Mouse (Mus musculus): ENCODE measurements around the gene Rnf212b.

DNA sequence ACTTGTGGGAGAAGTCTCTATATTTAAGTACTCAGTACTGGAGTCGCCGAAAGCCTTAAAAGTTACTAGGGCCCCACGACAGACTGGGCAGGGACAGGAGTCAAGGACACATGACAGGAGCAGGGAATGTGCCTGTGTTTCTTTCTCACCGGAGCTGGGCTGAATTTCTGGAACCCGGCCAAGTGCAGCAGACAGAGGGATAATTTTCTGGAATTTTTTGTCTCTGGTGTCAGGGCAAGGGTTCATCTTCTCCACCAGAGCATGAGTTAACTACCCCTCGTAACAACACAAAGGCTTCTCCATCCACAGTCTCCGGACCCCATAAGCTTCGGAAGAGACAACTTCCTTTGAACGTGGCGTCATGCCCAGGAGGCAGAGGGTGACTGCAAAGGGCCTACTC is 27.5 kb upstream of the Rnf212b start:
- TF ChIP-seq CTCF (IDR thresholded peaks at IDR 0.05; ENCODE audit: low read depth, low read length) (no peak), POLR2A (IDR thresholded peaks at IDR 0.05; ENCODE audit: extremely low read depth, insufficient read depth, low read length) (no peak)
